Mouse (Mus musculus): ENCODE data around the gene Zfp658. TPM values are rescaled to one million over a fixed set of nuclear protein-coding genes. Genes with fewer than 3 reads are reported as not detected.

The Zfp658 gene
- total RNA-seq, 1 experiment, result 2.1 TPM

DNA sequence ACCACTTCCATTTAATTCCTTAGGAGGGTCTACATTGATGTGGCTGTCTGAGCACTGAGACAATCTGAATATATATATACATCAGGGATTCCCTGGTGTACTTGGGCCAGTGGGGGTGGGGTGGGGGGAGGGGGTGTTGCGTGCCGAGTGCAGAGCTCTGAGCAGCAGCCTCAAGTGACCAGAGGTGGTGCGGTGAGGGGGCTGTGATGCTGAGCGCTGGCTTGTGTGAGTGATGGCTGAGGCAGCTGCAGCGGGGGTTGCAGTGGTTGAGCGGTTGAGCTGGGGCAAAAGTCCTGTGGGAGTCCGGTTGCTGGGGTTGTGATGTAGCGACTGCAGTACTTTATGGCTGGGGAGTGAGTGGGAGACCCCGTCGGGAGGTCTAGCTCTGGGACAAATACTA, 61.8 kb downstream of the Zfp658 start:
- Histone ChIP-seq H3K27ac (ENCODE audit: insufficient read depth, low read depth, low read length, poor library complexity, severe bottlenecking) (no peak overlapping the region; the same call in 1 of the 2 replicates), H3K4me3 (ENCODE audit: insufficient read depth in 1 of 2, low read depth in 1 of 2, low read length in 2 of 2, poor library complexity in 1 of 2, severe bottlenecking in 1 of 2) (peak overlapping the region; percentile 60 to 69), H3K4me1 (ENCODE audit: control insufficient read depth in 2 of 2, insufficient read depth in 2 of 2, low read length in 2 of 2, poor library complexity in 1 of 2) (peaks cover 0 to 3% of the 10 kb centered on the region in 2 experiments; a peak in 2 of 4 replicates), H3K9ac (ENCODE audit: insufficient read depth, low read depth, low read length, poor library complexity, severe bottlenecking) (peak overlapping the region; percentile 75), H3K36me3 (ENCODE audit: control insufficient read depth, insufficient read depth, low read length, poor library complexity, severe bottlenecking) (peaks cover 5% of the 10 kb centered on the region), H3K9me3 (ENCODE audit: control insufficient read depth, insufficient read depth, low read depth, low read length) (no peaks in the 10 kb centered on the region)
- DNase-seq (ENCODE audit: low read depth, low spot score), result no peak
- TF ChIP-seq ZC3H11A (IDR thresholded peaks at IDR 0.05; ENCODE audit: borderline replicate concordance, low read depth, low read length), result no peak
- no peak for TF ChIP-seq HCFC1 (IDR thresholded peaks at IDR 0.05; ENCODE audit: borderline replicate concordance, insufficient read depth, low read length)
- no peak for TF ChIP-seq MAFK (IDR thresholded peaks at IDR 0.05; ENCODE audit: insufficient read depth, low read depth, low read length)
- TF ChIP-seq CHD2 (IDR thresholded peaks at IDR 0.05; ENCODE audit: low read depth, low read length), result no peak
- TF ChIP-seq ZNF384 (IDR thresholded peaks at IDR 0.05; ENCODE audit: low read depth, low read length), result no peak
- in situ Hi-C loops (cut with MboI; ENCODE audit: low sequenced_read_pairs in 2 of 2, unreplicated experiment in 2 of 2), result no loop called here

Other genes with a start within 250 kb of the Zfp658 start
- gene Zfp715, start 249.0 kb upstream of the Zfp658 start, total RNA-seq (2012; rRNA removed), result 12.9 and 13.6 TPM in 2 replicates
- 0.49 and 1.1 TPM in 2 replicates for gene Siglecf, start 210.9 kb upstream of the Zfp658 start, total RNA-seq (2012; rRNA removed)
- 1.6 and 1.9 TPM in 2 replicates for gene Siglecg, start 154.1 kb upstream of the Zfp658 start, total RNA-seq (2012; rRNA removed)
- gene Lim2, start 134.6 kb upstream of the Zfp658 start, total RNA-seq (2012; rRNA removed), result 0.79 and 1.1 TPM in 2 replicates
- 0.37 and 0.62 TPM in 2 replicates for gene Nkg7, start 125.2 kb upstream of the Zfp658 start, total RNA-seq (2012; rRNA removed)
- gene Cldnd2, start 121.5 kb upstream of the Zfp658 start, total RNA-seq (2012; rRNA removed), result not detected in 2 replicates
- 126 and 134 TPM in 2 replicates for gene Etfb, start 118.2 kb upstream of the Zfp658 start, total RNA-seq (2012; rRNA removed)
- not detected in 2 replicates for gene Gm45233, start 118.1 kb upstream of the Zfp658 start, total RNA-seq (2012; rRNA removed)
- 2.9 and 3.6 TPM in 2 replicates for gene Vsig10l, start 99.1 kb upstream of the Zfp658 start, total RNA-seq (2012; rRNA removed)
- 0.95 and 1.7 TPM in 2 replicates for gene Iglon5, start 72.2 kb upstream of the Zfp658 start, total RNA-seq (2012; rRNA removed)
- not detected in 2 replicates for gene 4931406B18Rik, start 56.3 kb upstream of the Zfp658 start, total RNA-seq (2012; rRNA removed)
- 0.04 and 0.16 TPM in 2 replicates for gene Cd33, start 17.8 kb upstream of the Zfp658 start, total RNA-seq (2012; rRNA removed)
- gene Zfp719, start 17.4 kb downstream of the Zfp658 start, total RNA-seq (2012; rRNA removed), result 9.2 and 9.9 TPM in 2 replicates
- gene Zfp819, start 44.9 kb downstream of the Zfp658 start, total RNA-seq (2012; rRNA removed), result 13.0 and 17.7 TPM in 2 replicates
- gene Ceacam18, start 72.5 kb downstream of the Zfp658 start, total RNA-seq (2012; rRNA removed), result 0.11 TPM in 1 of 2 replicates, not detected in the other
- gene Siglece, start 97.9 kb downstream of the Zfp658 start, total RNA-seq (2012; rRNA removed), result not detected in 2 replicates
- gene Ctu1, start 109.8 kb downstream of the Zfp658 start, total RNA-seq (2012; rRNA removed), result 9.6 and 10.0 TPM in 2 replicates
- 0.18 TPM in 1 of 2 replicates, not detected in the other for gene Klk14, start 128.2 kb downstream of the Zfp658 start, total RNA-seq (2012; rRNA removed)
- gene Klk13, start 150.3 kb downstream of the Zfp658 start, total RNA-seq (2012; rRNA removed), result 0.36 and 1.5 TPM in 2 replicates
- not detected in 2 replicates for gene Klk12, start 206.6 kb downstream of the Zfp658 start, total RNA-seq (2012; rRNA removed)
- 1.7 and 2.4 TPM in 2 replicates for gene Klk11, start 212.3 kb downstream of the Zfp658 start, total RNA-seq (2012; rRNA removed)
- gene Klk10, start 218.8 kb downstream of the Zfp658 start, total RNA-seq (2012; rRNA removed), result 4.4 TPM in 2 replicates
- gene Klk9, start 229.6 kb downstream of the Zfp658 start, total RNA-seq (2012; rRNA removed), result 0.13 TPM in 1 of 2 replicates, not detected in the other
- 24.9 and 63.7 TPM in 2 replicates for gene Klk8, start 235.3 kb downstream of the Zfp658 start, total RNA-seq (2012; rRNA removed)
- gene Klk7, start 249.0 kb downstream of the Zfp658 start, total RNA-seq (2012; rRNA removed), result 0.16 and 0.49 TPM in 2 replicates

Data from ES-E14 (cell line).